Mouse (Mus musculus): ENCODE measurements at regions not wholly inside any gene's neighbourhood (a gene's known extent, or its start where the extent isn't known, plus 50 kb on each side); places are given as distances from the start of the nearest gene placed in this dataset.

DNA sequence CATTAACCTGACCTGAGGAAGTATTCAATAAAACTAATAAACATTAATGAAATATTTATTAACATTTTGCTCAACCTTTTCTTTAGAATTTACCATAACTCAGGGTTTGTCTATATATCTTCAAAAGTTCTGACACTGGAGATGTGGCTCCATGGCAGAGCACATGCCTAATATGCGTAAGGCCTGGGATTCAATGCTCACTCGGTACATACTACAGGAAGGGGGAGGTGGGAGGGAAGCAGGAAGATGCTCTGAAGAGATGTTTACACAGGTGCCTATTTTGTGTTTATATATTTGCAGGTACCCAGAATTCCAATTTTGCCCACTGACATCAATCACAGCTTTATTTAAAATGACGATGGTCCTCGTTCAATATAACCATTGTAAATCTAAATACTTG is 79.0 kb downstream of the Actbl2 start:
- Histone ChIP-seq H3K4me3 (ENCODE audit: low read depth, low read length) (no peak overlapping the region), H3K27me3 (ENCODE audit: control insufficient read depth, insufficient read depth, low read length) (no peaks in the 10 kb centered on the region), H3K4me1 (ENCODE audit: control insufficient read depth, insufficient read depth, insufficient read length, low read length) (no peaks in the 10 kb centered on the region), H3K27ac (ENCODE audit: insufficient read depth, low read depth, low read length) (no peak overlapping the region), H3K36me3 (ENCODE audit: control insufficient read depth, insufficient read depth, low read length) (no peaks in the 10 kb centered on the region)
- TF ChIP-seq CTCF (IDR thresholded peaks at IDR 0.05; ENCODE audit: extremely low read depth, insufficient read length, insufficient replicate concordance, low read depth, low read length) (no peak), POLR2A (IDR thresholded peaks at IDR 0.05; ENCODE audit: low read depth, low read length) (no peak)
- WGBS = 79% methylated on average over 4 of the region's 4 CpGs

DNA sequence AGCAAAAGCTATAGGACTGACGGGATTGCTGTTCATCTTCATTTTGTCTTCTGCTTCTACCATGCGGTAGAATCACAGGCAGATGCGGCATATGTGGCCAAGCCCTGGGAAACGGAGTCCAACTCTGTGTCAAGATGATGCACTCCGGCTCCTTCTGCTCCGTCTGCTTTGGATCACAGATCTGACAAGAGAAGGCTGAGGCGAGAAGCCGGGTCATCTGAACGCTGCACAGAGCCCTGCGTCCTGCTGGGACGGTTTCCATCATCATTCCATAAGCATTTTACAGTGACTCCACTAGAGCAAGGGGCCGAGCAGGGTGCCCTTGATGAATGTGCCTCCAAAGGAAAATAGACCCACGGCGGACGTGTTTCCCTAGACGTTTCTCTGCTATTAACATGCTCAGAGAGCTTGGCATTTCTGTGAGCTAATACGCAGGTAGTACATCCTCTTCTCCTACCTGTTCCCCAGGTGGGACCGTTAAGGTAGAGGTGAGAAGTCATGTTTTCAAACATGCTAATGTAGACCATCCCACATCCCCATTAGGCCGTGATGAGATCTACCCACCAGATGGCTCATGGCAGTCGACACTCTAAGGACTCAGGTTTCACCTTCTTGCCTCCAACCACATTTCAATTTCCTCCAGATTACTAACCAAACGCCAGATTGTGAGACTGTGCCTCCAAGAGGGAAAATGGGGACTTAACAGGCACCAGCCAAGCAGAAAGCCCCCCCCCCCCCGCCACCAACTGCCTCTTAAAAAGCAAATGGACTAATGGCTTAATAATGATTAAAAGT is 79.6 kb downstream of the Actbl2 start:
- H3K4me1 ChIP-seq (ENCODE audit: control insufficient read depth, insufficient read depth, insufficient read length, low read length) = no peaks in the 10 kb centered on the region
- H3K36me3 ChIP-seq (ENCODE audit: control insufficient read depth, insufficient read depth, low read length) = no peaks in the 10 kb centered on the region
- no peaks in the 10 kb centered on the region for H3K27me3 ChIP-seq (ENCODE audit: control insufficient read depth, insufficient read depth, low read length)
- no peak overlapping the region for H3K27ac ChIP-seq (ENCODE audit: insufficient read depth, low read depth, low read length)
- WGBS = 82% methylated on average over 22 of the region's 22 CpGs
- no peak for TF ChIP-seq CTCF (IDR thresholded peaks at IDR 0.05; ENCODE audit: extremely low read depth, insufficient read length, insufficient replicate concordance, low read depth, low read length)
- no peak for TF ChIP-seq POLR2A (IDR thresholded peaks at IDR 0.05; ENCODE audit: low read depth, low read length)
- no peak overlapping the region for H3K4me3 ChIP-seq (ENCODE audit: low read depth, low read length)

DNA sequence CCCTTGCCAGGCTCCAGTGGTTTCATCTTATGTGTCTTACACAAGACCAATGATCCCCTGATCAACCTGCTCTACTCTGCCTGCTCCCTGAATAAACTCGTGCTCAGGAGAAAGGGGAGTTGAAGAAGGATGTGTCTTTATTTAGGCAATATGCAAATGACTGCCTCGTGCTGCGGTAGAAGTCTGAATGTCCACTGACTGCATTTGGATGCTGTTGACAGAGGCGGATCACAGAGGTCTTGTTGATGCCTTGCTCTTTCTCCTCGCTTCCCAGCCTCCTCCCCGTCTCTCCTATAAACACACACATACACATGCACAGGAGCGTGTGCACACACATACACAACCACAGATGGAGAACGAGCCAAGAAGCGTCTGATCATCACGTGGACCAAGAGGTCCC is 90.2 kb downstream of the Actbl2 start:
- Histone ChIP-seq H3K4me3 (ENCODE audit: low read depth, low read length) (no peak overlapping the region), H3K27me3 (ENCODE audit: control insufficient read depth, insufficient read depth, low read length) (no peaks in the 10 kb centered on the region), H3K36me3 (ENCODE audit: control insufficient read depth, insufficient read depth, low read length) (no peaks in the 10 kb centered on the region), H3K4me1 (ENCODE audit: control insufficient read depth, insufficient read depth, insufficient read length, low read length) (no peaks in the 10 kb centered on the region), H3K27ac (ENCODE audit: insufficient read depth, low read depth, low read length) (peak overlapping the region; percentile 43; the same call in 1 of the 2 replicates)
- 60% methylated on average over 10 of the region's 10 CpGs for WGBS
- TF ChIP-seq CTCF (IDR thresholded peaks at IDR 0.05; ENCODE audit: extremely low read depth, insufficient read length, insufficient replicate concordance, low read depth, low read length) = no peak
- TF ChIP-seq POLR2A (IDR thresholded peaks at IDR 0.05; ENCODE audit: low read depth, low read length) = no peak

DNA sequence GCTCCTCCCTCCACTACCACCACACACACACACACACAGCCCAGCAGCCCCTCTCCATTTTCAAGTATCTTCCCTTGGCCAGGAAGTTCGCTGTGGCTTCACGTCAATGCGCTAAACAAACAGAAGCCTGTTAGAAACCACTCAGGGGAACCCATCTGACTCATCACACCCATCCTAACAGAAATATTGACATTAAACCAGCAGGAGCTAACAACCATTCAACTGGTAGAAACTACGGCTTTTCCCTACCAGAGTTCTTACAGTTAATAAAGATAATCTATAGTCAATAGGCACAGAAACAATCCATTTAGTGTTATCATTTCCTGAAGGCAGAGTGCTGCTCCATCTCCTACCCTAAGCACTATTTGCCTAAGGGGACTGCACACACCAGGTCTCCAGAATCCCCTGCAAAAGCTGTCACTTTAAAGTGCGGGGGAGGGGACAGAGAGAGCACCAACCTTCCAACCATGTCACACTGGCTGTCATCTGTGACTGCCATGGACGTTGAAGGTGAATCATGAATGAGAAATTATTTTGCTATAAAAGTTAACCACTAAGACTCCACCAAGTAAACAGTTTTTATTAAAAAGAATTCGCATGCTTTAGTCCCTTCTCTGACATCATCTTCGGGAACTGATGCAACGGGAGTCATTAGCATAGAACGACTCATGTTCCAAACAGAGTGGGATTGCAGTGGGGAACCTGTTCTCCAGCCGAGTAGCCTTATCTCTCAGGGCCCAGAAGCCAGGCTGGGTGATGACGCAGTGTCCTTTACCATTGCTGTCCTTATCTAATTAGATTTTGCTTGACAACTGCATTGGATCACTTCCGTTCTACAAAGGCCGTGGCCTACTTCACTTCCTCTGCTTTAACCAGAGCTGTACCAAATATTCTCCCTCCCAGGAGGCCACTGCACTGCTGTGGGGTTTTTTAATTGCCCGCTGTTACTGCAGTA is 91.0 kb downstream of the Actbl2 start:
- Histone ChIP-seq H3K4me3 (ENCODE audit: low read depth, low read length) (no peak overlapping the region), H3K27ac (ENCODE audit: insufficient read depth, low read depth, low read length) (no peak overlapping the region), H3K36me3 (ENCODE audit: control insufficient read depth, insufficient read depth, low read length) (no peaks in the 10 kb centered on the region), H3K27me3 (ENCODE audit: control insufficient read depth, insufficient read depth, low read length) (no peaks in the 10 kb centered on the region), H3K4me1 (ENCODE audit: control insufficient read depth, insufficient read depth, insufficient read length, low read length) (no peaks in the 10 kb centered on the region)
- WGBS = 40% methylated on average over 15 of the region's 15 CpGs
- TF ChIP-seq POLR2A (IDR thresholded peaks at IDR 0.05; ENCODE audit: low read depth, low read length) (no peak), CTCF (IDR thresholded peaks at IDR 0.05; ENCODE audit: extremely low read depth, insufficient read length, insufficient replicate concordance, low read depth, low read length) (no peak)

DNA sequence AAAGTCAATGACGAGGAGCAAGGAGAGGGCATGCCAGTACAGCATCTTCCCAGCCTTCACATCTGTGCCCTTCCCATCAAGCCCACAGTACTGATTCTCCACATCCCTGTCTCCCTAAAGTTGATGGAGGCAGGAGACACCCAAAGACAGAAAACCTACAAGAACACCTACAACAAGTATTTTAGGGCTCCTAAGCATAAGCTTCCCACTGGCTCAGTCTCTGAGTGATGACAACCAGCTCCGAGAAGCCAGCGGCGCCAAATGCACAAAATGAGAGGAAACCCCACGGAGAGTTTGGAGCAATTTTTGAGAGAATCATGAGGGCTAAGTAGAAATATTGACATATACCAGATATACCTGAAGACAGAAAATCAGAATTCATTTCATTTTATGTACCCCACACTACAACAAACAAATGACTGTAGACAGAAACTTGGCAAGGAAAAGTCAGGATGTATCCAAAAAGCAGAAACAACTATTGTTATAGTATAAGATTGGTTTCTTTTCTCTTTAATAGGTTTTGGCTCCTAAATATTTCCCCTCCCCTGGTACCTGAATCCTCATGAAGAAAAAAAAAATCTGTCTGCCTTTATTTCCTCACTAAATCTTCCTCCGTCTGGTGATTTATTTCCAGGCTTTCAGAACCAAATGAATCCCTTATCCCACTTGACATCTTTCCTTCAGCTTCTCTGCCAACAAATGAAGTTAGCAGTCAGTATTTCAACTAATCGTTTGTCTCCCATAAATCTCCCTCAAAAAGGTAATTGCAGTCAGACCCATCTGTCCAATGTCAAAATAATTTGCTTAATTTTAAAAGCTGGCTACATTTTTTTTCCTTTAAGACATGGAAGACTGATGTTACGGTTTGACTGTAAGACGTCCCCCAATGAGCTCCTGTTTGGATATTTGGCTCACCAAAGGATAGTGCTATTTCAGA is 102.0 kb downstream of the Actbl2 start:
- Histone ChIP-seq H3K4me3 (ENCODE audit: low read depth, low read length) (no peak overlapping the region), H3K36me3 (ENCODE audit: control insufficient read depth, insufficient read depth, low read length) (no peaks in the 10 kb centered on the region), H3K4me1 (ENCODE audit: control insufficient read depth, insufficient read depth, insufficient read length, low read length) (no peaks in the 10 kb centered on the region), H3K27me3 (ENCODE audit: control insufficient read depth, insufficient read depth, low read length) (no peaks in the 10 kb centered on the region), H3K27ac (ENCODE audit: insufficient read depth, low read depth, low read length) (no peak overlapping the region)
- TF ChIP-seq POLR2A (IDR thresholded peaks at IDR 0.05; ENCODE audit: low read depth, low read length) (no peak), CTCF (IDR thresholded peaks at IDR 0.05; ENCODE audit: extremely low read depth, insufficient read length, insufficient replicate concordance, low read depth, low read length) (no peak)
- 83% methylated on average over 9 of the region's 9 CpGs for WGBS

DNA sequence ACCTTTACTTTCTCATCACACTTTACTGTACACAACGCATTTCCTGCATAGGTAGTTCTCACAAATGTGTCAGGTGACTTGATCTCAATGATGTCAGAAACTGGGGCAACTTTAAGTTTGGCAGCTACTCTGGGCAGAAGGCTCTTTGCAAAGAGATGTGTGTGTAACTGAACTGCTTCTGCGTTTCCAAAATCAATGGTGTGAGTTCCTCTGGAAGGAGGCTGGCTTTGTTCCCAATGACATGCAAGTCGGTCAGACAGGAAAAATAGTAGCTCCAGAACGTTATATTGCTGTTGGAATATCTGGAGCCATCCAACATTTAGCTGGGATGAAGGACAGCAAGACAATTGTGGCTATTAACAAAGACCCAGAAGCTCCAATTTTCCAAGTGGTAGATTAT is 106.6 kb downstream of the Actbl2 start:
- 63% methylated on average over 4 of the region's 4 CpGs for WGBS
- no peak overlapping the region for H3K4me3 ChIP-seq (ENCODE audit: low read depth, low read length)
- no peaks in the 10 kb centered on the region for H3K36me3 ChIP-seq (ENCODE audit: control insufficient read depth, insufficient read depth, low read length)
- H3K27me3 ChIP-seq (ENCODE audit: control insufficient read depth, insufficient read depth, low read length) = no peaks in the 10 kb centered on the region
- no peak for TF ChIP-seq POLR2A (IDR thresholded peaks at IDR 0.05; ENCODE audit: low read depth, low read length)
- TF ChIP-seq CTCF (IDR thresholded peaks at IDR 0.05; ENCODE audit: extremely low read depth, insufficient read length, insufficient replicate concordance, low read depth, low read length) = no peak
- no peak overlapping the region for H3K27ac ChIP-seq (ENCODE audit: insufficient read depth, low read depth, low read length)
- H3K4me1 ChIP-seq (ENCODE audit: control insufficient read depth, insufficient read depth, insufficient read length, low read length) = no peaks in the 10 kb centered on the region
